Mouse (Mus musculus) forebrain, embryonic 15.5 days (tissue): ENCODE measurements at regions not wholly inside any gene's neighbourhood (a gene's known extent, or its start where the extent isn't known, plus 50 kb on each side); places are given as distances from the start of the nearest gene placed in this dataset.

Source experiments
- ATAC-seq: fragments of 200-750 bp; cut with Nextera tagmentation; replicated peaks from 2 replicates; pipeline ENCODE4 v1.8.0; 2017; ENCODE audit warnings: mild to moderate bottlenecking, moderate TSS enrichment, moderate library complexity
- H3K27ac ChIP-seq: fragments of 300-500 bp; sonication (generic); replicated peaks from 2 replicates; pipeline ENCODE4 v1.5.1; 2015; ENCODE audit warnings: mild to moderate bottlenecking, inconsistent platforms
- H3K27me3 ChIP-seq: fragments of 300-500 bp; sonication (generic); 2 replicates; pipeline ENCODE4 v1.6.1; 2015; ENCODE audit warnings: inconsistent platforms
- H3K36me3 ChIP-seq: fragments of 300-500 bp; sonication (generic); 2 replicates; pipeline ENCODE4 v1.6.1; 2015; ENCODE audit warnings: mild to moderate bottlenecking, inconsistent platforms
- H3K4me1 ChIP-seq: fragments of 300-500 bp; sonication (generic); 2 replicates; pipeline ENCODE4 v1.6.1; 2015; ENCODE audit warnings: inconsistent platforms
- H3K4me2 ChIP-seq: fragments of 300-500 bp; sonication (generic); replicated peaks from 2 replicates; pipeline ENCODE4 v1.6.1; 2015; ENCODE audit warnings: mild to moderate bottlenecking, inconsistent platforms
- H3K4me3 ChIP-seq: fragments of 300-500 bp; sonication (generic); 2 replicates; pipeline ENCODE4 v1.5.1; 2015; ENCODE audit warnings: mild to moderate bottlenecking, inconsistent platforms
- H3K9ac ChIP-seq: fragments of 300-500 bp; sonication (generic); replicated peaks from 2 replicates; pipeline ENCODE4 v1.6.1; 2015; ENCODE audit warnings: mild to moderate bottlenecking, inconsistent platforms
- H3K9me3 ChIP-seq: fragments of 300-500 bp; sonication (generic); 2 replicates; pipeline ENCODE4 v1.6.1; 2016; ENCODE audit warnings: inconsistent platforms
- WGBS: fragments of 180-500 bp; shearing (Covaris S2); methylation state at CpG from one replicate; pipeline ENCODE4 v1.1.7; 2015; ENCODE audit warnings: mixed read lengths; 5-methylcytosine and 5-hydroxymethylcytosine counted together

GRCm38 (mm10) chr4:94427581-94427980 lies 128.8 kb upstream of the Gm10306 start:
- no peak for ATAC-seq
- Histone ChIP-seq H3K36me3 (no peaks in the 10 kb centered on the region), H3K9ac (no peak overlapping the region), H3K4me3 (no peak overlapping the region), H3K27ac (no peak overlapping the region), H3K9me3 (no peaks in the 10 kb centered on the region), H3K4me2 (no peak overlapping the region), H3K4me1 (no peaks in the 10 kb centered on the region), H3K27me3 (no peaks in the 10 kb centered on the region)
- 87% methylated on average over 5 of the region's 5 CpGs for WGBS

DNA sequence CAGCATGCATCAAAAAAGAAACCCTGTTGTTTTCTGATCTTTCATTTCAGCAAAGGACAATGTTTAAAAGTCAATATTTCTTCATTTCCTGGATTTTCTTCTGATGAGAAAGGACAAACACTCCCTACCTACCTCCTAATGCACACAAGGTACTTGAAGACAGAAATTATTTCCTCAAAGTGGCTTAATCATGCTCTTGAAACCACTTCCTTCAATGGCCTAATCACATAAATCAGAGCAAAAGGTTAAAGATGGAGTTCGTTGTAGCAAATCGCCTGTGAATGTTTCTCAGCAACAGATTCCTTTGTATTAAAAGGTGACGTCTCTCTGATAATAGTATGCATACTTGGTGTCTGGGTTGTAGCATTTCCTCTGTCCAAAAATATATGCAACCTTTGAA lies 124.3 kb upstream of the Gm10306 start:
- Histone ChIP-seq H3K4me2 (no peak overlapping the region), H3K27me3 (no peaks in the 10 kb centered on the region), H3K27ac (no peak overlapping the region), H3K4me1 (no peaks in the 10 kb centered on the region), H3K36me3 (no peaks in the 10 kb centered on the region), H3K4me3 (no peak overlapping the region), H3K9me3 (no peaks in the 10 kb centered on the region), H3K9ac (no peak overlapping the region)
- WGBS, result 90% methylated on average over 3 of the region's 3 CpGs
- ATAC-seq, result no peak

DNA sequence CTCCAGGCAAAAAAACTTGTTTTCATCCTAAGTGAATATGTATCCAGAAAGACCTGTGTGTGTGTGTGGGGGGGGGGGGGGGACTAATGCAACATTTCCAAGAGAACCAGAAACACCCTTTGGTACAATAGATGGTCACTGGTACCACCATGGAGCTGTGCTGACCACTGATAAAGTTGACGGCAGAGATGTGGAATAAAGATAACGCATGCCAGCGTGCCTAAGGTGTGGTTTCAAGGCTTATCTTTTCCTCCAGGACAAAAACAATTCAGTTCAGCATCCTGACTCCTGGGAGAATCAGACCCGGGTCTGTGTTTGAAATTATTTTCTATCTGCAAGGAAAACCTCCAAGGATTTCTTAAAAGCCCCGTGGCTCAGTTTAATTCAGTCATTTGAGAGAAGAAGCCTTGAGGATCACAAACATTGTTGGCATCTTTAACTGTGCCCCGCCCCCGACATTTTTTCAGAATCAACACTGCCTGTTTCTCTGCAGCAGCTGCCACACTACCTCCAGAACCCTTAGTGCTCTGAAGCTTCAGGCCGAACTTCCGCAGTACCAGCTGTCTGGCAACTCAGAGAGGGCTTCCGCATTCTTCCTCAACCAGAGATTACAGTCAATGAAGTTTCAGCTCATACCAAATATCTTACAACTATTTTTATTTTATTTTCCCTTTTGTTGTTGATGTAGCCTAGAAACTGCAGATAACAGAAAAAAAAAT lies 118.5 kb upstream of the Gm10306 start:
- Histone ChIP-seq H3K4me1 (no peaks in the 10 kb centered on the region), H3K4me3 (no peak overlapping the region), H3K27ac (no peak overlapping the region), H3K9me3 (no peaks in the 10 kb centered on the region), H3K27me3 (no peaks in the 10 kb centered on the region), H3K9ac (no peak overlapping the region), H3K36me3 (no peaks in the 10 kb centered on the region), H3K4me2 (no peak overlapping the region)
- whole genome bisulfite sequencing, result 85% methylated on average over 10 of the region's 10 CpGs
- ATAC-seq, result no peak

- no peaks in the 10 kb centered on the region for H3K36me3 ChIP-seq
- no peak for ATAC-seq
- WGBS, result 75% methylated on average over 6 of the region's 6 CpGs
These were observed 117.0 kb upstream of the Gm10306 start for GRCm38 (mm10) chr4:94439159-94439836.

GRCm38 (mm10) chr4:94446604-94447003 lies 109.7 kb upstream of the Gm10306 start:
- Histone ChIP-seq H3K27me3 (no peaks in the 10 kb centered on the region), H3K9me3 (no peaks in the 10 kb centered on the region), H3K4me1 (no peaks in the 10 kb centered on the region), H3K36me3 (no peaks in the 10 kb centered on the region), H3K9ac (no peak overlapping the region), H3K4me3 (no peak overlapping the region), H3K4me2 (no peak overlapping the region), H3K27ac (no peak overlapping the region)
- no peak for ATAC-seq
- 57% methylated on average over 4 of the region's 4 CpGs for WGBS

More at GRCm38 (mm10) chr4:94439159-94439836, 117.0 kb upstream of the Gm10306 start:
- H3K27me3 ChIP-seq, result no peaks in the 10 kb centered on the region
- no peak overlapping the region for H3K27ac ChIP-seq
- H3K9ac ChIP-seq, result no peak overlapping the region
- H3K9me3 ChIP-seq, result no peaks in the 10 kb centered on the region
- H3K4me1 ChIP-seq, result no peaks in the 10 kb centered on the region
- H3K4me2 ChIP-seq, result no peak overlapping the region
- H3K4me3 ChIP-seq, result no peak overlapping the region
